Mouse (Mus musculus) limb, embryonic 15.5 days (tissue): ENCODE measurements around the gene Polr2e. TPM values are rescaled to one million over a fixed set of nuclear protein-coding genes. Genes with fewer than 3 reads are reported as not detected.

Source experiments
- ATAC-seq: fragments of 200-750 bp; cut with Nextera tagmentation; 2 replicates; pipeline ENCODE4 v1.8.0; 2017; ENCODE audit warnings: low read depth, moderate TSS enrichment; ENCODE audit not compliant: insufficient number of reproducible peaks, low FRiP score, low TSS enrichment
- H3K27ac ChIP-seq: fragments of 300-500 bp; sonication (generic); 2 replicates; pipeline ENCODE4 v1.5.1; 2015; ENCODE audit warnings: moderate library complexity, mild to moderate bottlenecking, inconsistent platforms
- H3K27me3 ChIP-seq: fragments of 300-500 bp; sonication (generic); 2 replicates; pipeline ENCODE4 v1.6.1; 2015; ENCODE audit warnings: inconsistent platforms
- H3K36me3 ChIP-seq: fragments of 300-500 bp; sonication (generic); 2 replicates; pipeline ENCODE4 v1.6.1; 2015; ENCODE audit warnings: inconsistent platforms
- H3K4me1 ChIP-seq: fragments of 300-500 bp; sonication (generic); 2 replicates; pipeline ENCODE4 v1.6.1; 2015; ENCODE audit warnings: inconsistent platforms
- H3K4me2 ChIP-seq: fragments of 300-500 bp; sonication (generic); 2 replicates; pipeline ENCODE4 v1.6.1; 2015; ENCODE audit warnings: mild to moderate bottlenecking, inconsistent platforms
- H3K4me3 ChIP-seq: fragments of 300-500 bp; sonication (generic); 2 replicates; pipeline ENCODE4 v1.5.1; 2015; ENCODE audit warnings: mild to moderate bottlenecking, inconsistent platforms
- H3K9ac ChIP-seq: fragments of 300-500 bp; sonication (generic); 2 replicates; pipeline ENCODE4 v1.6.1; 2015; ENCODE audit warnings: inconsistent platforms
- H3K9me3 ChIP-seq: fragments of 300-500 bp; sonication (generic); 2 replicates; pipeline ENCODE4 v1.6.1; 2016; ENCODE audit warnings: inconsistent platforms
- WGBS: fragments of 180-500 bp; shearing (Covaris S2); methylation state at CpG from one replicate; pipeline ENCODE4 v1.1.7; 2015; 5-methylcytosine and 5-hydroxymethylcytosine counted together
- polyA plus RNA-seq: library from polyadenylated mRNA; unstranded; fragments of >200 nt; fragmentation: Nextera tagmentation; extraction: Ambion mirVana; gene quantifications from 2 replicates; pipeline ENCODE4 v1.2.1, GENCODE M21; 2015

Gene Polr2e
- polyA plus RNA-seq, 1 experiment from 2014 or later: 213 TPM

- no peak overlapping the region for H3K9ac ChIP-seq
- H3K9me3 ChIP-seq: peaks cover 10% of the 10 kb centered on the region; the same call in 1 of the 2 replicates
- no peak overlapping the region for H3K4me3 ChIP-seq
- no peak for ATAC-seq
- H3K4me2 ChIP-seq: no peak overlapping the region
- 83% methylated on average over 6 of the region's 6 CpGs for WGBS
- peaks cover 15% of the 10 kb centered on the region for H3K36me3 ChIP-seq
- peaks cover 52% of the 10 kb centered on the region for H3K27me3 ChIP-seq
- H3K4me1 ChIP-seq: peaks cover 13% of the 10 kb centered on the region; the same call in 1 of the 2 replicates
- no peak overlapping the region for H3K27ac ChIP-seq
These were observed 27.9 kb downstream of the Polr2e start for GRCm38 (mm10) chr10:80011740-80012139.

GRCm38 (mm10) chr10:80004233-80004705 is 35.3 kb downstream of the Polr2e start:
- no peak overlapping the region for H3K4me2 ChIP-seq
- H3K27ac ChIP-seq: no peak overlapping the region
- H3K27me3 ChIP-seq: peaks cover 27% of the 10 kb centered on the region
- ATAC-seq: no peak
- H3K9ac ChIP-seq: no peak overlapping the region
- no peak overlapping the region for H3K4me3 ChIP-seq
- no peaks in the 10 kb centered on the region for H3K9me3 ChIP-seq
- 0 out of 2 replicates have a peak, but pooled peaks cover 3% of the 10 kb centered on the region for H3K36me3 ChIP-seq
- peaks cover 12% of the 10 kb centered on the region for H3K4me1 ChIP-seq
- 87% methylated on average over 8 of the region's 8 CpGs for WGBS

GRCm38 (mm10) chr10:80003374-80004232 is 36.0 kb downstream of the Polr2e start:
- peaks cover 28% of the 10 kb centered on the region for H3K27me3 ChIP-seq
- no peak for ATAC-seq
- WGBS: 59% methylated on average over 9 of the region's 9 CpGs
- 0 out of 2 replicates have a peak, but pooled peaks cover 1% of the 10 kb centered on the region for H3K36me3 ChIP-seq
- no peak overlapping the region for H3K4me2 ChIP-seq
- H3K4me1 ChIP-seq: peaks cover 12% of the 10 kb centered on the region
- no peak overlapping the region for H3K9ac ChIP-seq
- H3K9me3 ChIP-seq: no peaks in the 10 kb centered on the region
- H3K4me3 ChIP-seq: no peak overlapping the region
- H3K27ac ChIP-seq: 0 out of 2 replicates have a peak overlapping the region, but pooled peaks have one; percentile 43

- H3K4me1 ChIP-seq: peaks cover 19% of the 10 kb centered on the region
- H3K9ac ChIP-seq: no peak overlapping the region
- H3K27ac ChIP-seq: peak overlapping the region; percentile 9; the same call in 1 of the 2 replicates
- no peak for ATAC-seq
- no peak overlapping the region for H3K4me2 ChIP-seq
- 34% methylated on average over 21 of the region's 21 CpGs for WGBS
- H3K9me3 ChIP-seq: no peaks in the 10 kb centered on the region
- no peaks in the 10 kb centered on the region for H3K36me3 ChIP-seq
- H3K27me3 ChIP-seq: peaks cover 32% of the 10 kb centered on the region
- no peak overlapping the region for H3K4me3 ChIP-seq
These were observed 36.8 kb downstream of the Polr2e start for GRCm38 (mm10) chr10:80002829-80003228.

GRCm38 (mm10) chr10:80001945-80002344 is 37.6 kb downstream of the Polr2e start:
- peaks cover 38% of the 10 kb centered on the region for H3K27me3 ChIP-seq

GRCm38 (mm10) chr10:79997819-79998218 is 41.8 kb downstream of the Polr2e start:
- Histone ChIP-seq H3K27ac (no peak overlapping the region), H3K4me3 (peak overlapping the region; percentile 51), H3K4me2 (peak overlapping the region; percentile 88), H3K9me3 (no peaks in the 10 kb centered on the region), H3K36me3 (peaks cover 24% of the 10 kb centered on the region), H3K9ac (no peak overlapping the region), H3K27me3 (peaks cover 32% of the 10 kb centered on the region), H3K4me1 (peaks cover 24% of the 10 kb centered on the region)
- 9% methylated on average over 15 of the region's 15 CpGs for WGBS
- ATAC-seq: no peak

More at GRCm38 (mm10) chr10:80001945-80002344, 37.6 kb downstream of the Polr2e start:
- Histone ChIP-seq H3K27ac (no peak overlapping the region), H3K4me1 (peaks cover 28% of the 10 kb centered on the region), H3K9ac (no peak overlapping the region), H3K4me2 (no peak overlapping the region), H3K4me3 (no peak overlapping the region), H3K36me3 (no peaks in the 10 kb centered on the region), H3K9me3 (no peaks in the 10 kb centered on the region)
- 71% methylated on average over 9 of the region's 9 CpGs for WGBS
- peak; percentile 31; the same call in 1 of the 2 replicates for ATAC-seq

GRCm38 (mm10) chr10:79997034-79997760 is 42.4 kb downstream of the Polr2e start:
- Histone ChIP-seq H3K27ac (peak overlapping the region; percentile 54; the same call in 1 of the 2 replicates), H3K36me3 (peaks cover 30% of the 10 kb centered on the region), H3K4me2 (peak overlapping the region; percentile 88), H3K9me3 (no peaks in the 10 kb centered on the region), H3K27me3 (peaks cover 26% of the 10 kb centered on the region), H3K4me3 (peak overlapping the region; percentile 51), H3K4me1 (peaks cover 19% of the 10 kb centered on the region), H3K9ac (no peak overlapping the region)
- ATAC-seq: peak; percentile 55; the same call in 1 of the 2 replicates
- WGBS: under 1% methylated on average over 35 of the region's 35 CpGs

- peaks cover 19% of the 10 kb centered on the region for H3K4me1 ChIP-seq
- ATAC-seq: peak; percentile 74
- peak within 1 kb of the TSS; percentile 54 for H3K27ac ChIP-seq
- peak within 1 kb of the TSS; percentile 88 for H3K4me2 ChIP-seq
- H3K4me3 ChIP-seq: peak within 1 kb of the TSS; percentile 51
- H3K9me3 ChIP-seq: no peaks in the 10 kb centered on the region
- under 1% methylated on average over 34 of the region's 34 CpGs for WGBS
- H3K27me3 ChIP-seq: peaks cover 19% of the 10 kb centered on the region; the same call in 1 of the 2 replicates
- peak within 1 kb of the TSS; percentile 35; the same call in 1 of the 2 replicates for H3K9ac ChIP-seq
- peaks cover 38% of the 10 kb centered on the region for H3K36me3 ChIP-seq
These were observed 43.1 kb downstream of the Polr2e start, which contains the start of gene Abca7 for GRCm38 (mm10) chr10:79996272-79997033. Abca7 (plus strand) TSS chr10:79996494.

GRCm38 (mm10) chr10:79995636-79996035 is 44.0 kb downstream of the Polr2e start:
- Histone ChIP-seq H3K9me3 (no peaks in the 10 kb centered on the region), H3K4me3 (no peak overlapping the region), H3K4me1 (peaks cover 19% of the 10 kb centered on the region), H3K9ac (no peak overlapping the region), H3K27ac (0 out of 2 replicates have a peak overlapping the region, but pooled peaks have one; percentile 3), H3K36me3 (peaks cover 45% of the 10 kb centered on the region), H3K4me2 (no peak overlapping the region), H3K27me3 (peaks cover 16% of the 10 kb centered on the region; the same call in 1 of the 2 replicates)
- 86% methylated on average over 1 of the region's 1 CpGs for WGBS
- ATAC-seq: no peak

GRCm38 (mm10) chr10:79994397-79995115 is 45.0 kb downstream of the Polr2e start:
- H3K9me3 ChIP-seq: no peaks in the 10 kb centered on the region
- H3K4me1 ChIP-seq: peaks cover 25% of the 10 kb centered on the region
- no peak overlapping the region for H3K27ac ChIP-seq
- no peak overlapping the region for H3K4me2 ChIP-seq
- ATAC-seq: no peak
- peaks cover 45% of the 10 kb centered on the region for H3K36me3 ChIP-seq
- peaks cover 13% of the 10 kb centered on the region; the same call in 1 of the 2 replicates for H3K27me3 ChIP-seq
- 85% methylated on average over 16 of the region's 16 CpGs for WGBS
- H3K4me3 ChIP-seq: no peak overlapping the region
- H3K9ac ChIP-seq: no peak overlapping the region
